Mouse (Mus musculus): ENCODE measurements around the gene Usp30.
A peak's percentile ranks its signal among the peaks of the same experiment; 100 is the strongest.

Gene Usp30

DNA sequence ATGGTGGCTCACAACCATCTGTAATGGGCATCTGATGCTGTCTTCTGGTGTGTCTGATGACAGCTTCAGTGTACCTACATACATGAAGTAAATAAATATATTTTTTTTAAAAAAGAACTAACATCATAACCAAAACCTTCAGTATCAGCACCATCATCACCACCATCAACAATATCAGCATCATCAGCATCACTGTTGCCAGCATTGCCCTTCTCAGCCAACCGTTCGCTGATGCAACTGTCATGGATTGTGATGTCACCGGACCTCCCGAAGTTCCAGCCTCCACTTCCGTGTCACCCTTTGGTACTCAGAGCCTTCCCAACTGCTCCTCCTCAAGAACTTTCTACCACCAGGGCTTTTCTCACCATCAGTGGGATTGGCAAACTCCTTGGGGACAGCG lies at the start of gene Usp30:
Gene Usp30, plus strand, starts transcription at position 301 of the 400 bp plus-strand sequence.
- DNase-seq (ENCODE audit: low read depth): no peak

DNA sequence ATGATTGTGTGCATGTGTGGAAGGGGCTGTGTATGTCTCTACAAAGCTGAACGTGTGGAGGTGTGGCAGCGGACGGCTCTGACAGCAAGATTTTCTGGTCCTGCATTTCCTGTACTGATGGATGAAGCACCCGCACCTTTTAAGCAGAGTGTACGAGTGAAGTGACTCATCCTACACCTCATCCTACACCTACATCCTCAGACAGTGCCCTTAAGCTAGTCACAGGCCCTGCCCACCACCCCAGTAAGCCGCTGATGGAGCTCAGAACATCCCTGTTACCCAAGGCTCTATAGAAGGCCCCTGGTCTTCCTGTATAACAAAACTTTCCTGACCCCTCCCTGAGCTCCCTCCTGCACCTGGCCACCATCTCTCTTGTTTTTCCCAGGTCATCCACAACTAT lies 40.9 kb upstream of the Usp30 start:
- DNase-seq (ENCODE audit: low read depth): no peak

DNA sequence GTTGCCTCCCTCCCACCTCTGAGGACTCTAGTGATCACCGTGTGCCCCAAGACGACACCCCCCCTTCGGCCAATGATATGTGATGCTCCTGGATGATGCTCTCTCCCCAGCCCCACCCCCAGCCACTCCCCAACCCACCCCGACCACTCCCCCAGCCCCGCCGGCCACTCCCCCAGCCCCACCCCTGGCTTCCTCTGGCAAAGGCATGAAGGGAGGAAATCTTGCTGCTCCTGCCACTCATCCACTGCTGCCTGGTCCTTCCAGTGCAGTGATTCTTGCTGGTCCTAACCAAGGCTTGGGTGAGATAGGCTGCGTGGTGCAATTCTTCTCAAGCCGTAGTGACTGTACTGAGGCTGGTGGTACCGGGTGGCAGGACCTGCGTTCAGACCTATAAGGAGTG lies 40.4 kb upstream of the Usp30 start:
- DNase-seq (ENCODE audit: low read depth): no peak

DNA sequence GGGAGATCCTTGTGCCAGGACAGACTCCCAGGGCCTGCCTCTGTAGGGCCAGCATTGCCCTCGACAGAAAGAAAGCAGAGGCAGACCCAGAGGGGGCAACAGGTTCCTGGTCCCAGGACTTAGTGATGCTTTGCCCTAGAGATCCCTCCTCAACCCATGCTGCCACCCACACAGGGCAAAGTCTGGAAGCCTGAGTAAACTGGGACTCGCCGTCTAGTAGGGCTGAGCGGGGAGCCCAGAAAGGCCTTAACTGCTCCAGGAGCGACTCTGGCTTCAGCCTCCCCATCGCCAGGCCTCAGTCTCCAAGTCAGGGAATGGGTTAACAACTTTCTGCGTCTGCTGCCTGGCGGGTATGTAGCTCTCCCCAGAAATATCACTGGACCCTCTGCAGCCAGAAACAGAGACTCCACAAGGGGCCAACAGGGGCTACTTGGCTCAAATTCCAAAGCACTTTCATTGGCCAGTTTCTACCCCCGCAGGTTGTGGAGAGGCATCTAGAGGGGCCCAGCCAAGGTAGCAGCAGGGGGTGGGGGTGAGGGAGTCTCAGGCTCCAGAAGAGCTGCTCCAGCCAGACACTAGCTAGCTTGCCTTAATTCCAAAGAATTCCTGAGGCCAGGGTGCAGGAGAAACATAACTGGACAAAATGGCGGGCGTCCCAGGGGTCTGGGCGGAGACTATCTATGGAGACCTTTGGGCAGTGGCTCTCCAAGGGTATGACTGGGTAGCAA lies 37.9 kb upstream of the Usp30 start:
- no peak for DNase-seq (ENCODE audit: low read depth)

DNA sequence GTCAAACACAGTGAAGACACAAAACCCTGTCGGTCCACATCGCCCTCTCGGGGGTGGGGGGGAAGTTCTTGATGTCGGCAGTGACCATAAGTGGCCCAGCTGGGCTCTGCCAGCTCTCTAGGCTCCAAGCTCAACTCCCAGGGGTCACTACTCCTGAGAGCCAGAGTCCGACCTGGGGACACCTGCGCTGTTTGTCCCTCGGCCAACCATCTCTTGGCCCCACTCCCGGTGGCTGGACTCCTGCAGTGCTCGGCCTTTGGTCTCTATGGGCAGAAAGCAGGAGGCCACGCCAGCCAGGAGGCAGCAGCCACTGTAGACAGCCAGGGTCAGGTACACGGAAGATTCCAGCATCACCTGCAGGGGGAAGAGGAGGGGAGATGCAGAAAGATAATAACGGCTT lies 37.1 kb upstream of the Usp30 start:
- no peak for DNase-seq (ENCODE audit: low read depth)

DNA sequence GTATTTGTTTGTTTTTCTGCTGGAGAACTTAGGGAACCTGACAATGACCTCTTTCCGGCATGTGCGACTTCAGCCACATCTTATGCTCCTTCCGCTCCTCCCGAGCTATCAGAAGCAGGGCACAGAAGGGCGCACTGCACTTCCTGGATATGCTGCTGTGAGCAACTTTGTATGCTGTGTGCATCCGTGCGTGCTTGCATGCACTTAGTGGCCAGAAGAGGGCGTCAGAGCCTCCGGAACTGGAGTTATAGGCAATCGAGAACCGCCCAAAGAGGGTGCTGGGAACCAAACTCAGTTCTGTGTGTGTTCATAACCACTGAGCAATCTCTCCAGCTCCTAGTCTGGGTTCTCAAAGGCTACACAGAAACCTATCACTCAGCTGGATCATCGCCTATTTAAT lies 34.6 kb upstream of the Usp30 start:
- DNase-seq (ENCODE audit: low read depth): no peak

DNA sequence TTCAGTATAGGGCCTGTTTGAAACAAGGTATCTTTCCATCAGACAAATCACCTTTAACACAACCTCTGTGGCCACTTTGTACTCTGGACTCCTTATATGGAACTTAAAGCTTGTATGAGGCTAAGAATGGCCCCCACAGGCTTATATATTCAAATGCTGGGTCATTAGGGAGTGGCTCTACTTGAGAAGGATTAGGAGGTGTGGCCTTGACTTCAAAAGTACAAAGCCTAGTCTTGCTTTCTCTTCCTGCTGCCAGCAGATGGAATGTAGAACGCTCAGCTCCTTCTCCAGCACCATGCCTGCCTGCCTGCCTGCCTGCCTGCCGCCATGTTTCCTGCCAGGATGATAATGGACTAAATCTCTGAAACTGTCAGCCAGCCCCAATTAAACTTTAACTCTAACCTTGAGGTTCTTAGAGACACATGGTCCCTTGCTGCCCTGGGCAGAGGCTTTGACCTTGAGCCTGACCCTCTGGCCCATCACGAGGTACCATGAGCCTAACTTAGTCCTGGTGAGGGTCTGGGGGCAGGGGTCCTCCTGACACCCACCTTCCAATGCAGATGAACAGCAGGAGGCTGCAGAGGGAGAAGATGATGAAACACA lies 33.0 kb upstream of the Usp30 start:
- DNase-seq (ENCODE audit: low read depth): no peak

DNA sequence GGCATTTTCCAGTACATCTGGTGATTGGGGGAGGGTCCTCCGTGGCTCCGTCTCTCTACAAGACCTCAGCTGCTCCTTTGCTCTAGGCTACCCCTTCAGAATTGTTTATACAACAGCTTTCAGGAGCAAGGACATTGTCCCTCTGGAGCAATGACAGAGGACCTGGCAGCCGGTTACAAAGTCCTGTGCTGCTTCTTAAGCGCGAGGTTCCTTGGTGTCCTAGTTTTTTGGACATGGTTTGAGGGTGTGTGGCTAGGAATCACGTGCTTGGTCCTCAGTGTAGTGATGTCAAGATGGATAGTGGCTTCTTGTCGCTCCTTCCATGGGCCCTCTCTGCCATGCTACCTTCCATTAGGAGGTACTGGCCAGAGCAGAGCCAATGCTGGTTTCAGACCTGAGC lies 30.9 kb upstream of the Usp30 start:
- no peak for DNase-seq (ENCODE audit: low read depth)

DNA sequence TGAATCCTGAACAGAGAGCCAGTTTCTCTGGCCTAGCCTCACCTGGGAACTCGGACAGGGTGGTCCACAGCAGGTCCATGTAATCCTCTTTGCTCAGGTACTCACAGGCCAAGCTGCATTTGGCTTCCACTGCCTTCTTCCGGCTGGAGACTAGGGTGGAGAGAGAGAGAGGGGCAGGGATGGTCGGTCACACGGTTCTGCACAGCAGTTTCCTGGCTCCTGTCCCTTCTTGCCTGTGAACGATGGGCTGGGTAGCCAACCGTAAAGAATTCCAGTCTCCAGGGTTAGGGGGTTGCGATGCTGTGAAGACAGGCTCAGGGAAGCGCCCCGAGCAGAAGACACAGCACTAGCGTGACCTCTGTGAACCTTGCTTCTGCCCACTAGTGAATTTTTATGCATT lies 30.1 kb upstream of the Usp30 start:
- no peak for DNase-seq (ENCODE audit: low read depth)

DNA sequence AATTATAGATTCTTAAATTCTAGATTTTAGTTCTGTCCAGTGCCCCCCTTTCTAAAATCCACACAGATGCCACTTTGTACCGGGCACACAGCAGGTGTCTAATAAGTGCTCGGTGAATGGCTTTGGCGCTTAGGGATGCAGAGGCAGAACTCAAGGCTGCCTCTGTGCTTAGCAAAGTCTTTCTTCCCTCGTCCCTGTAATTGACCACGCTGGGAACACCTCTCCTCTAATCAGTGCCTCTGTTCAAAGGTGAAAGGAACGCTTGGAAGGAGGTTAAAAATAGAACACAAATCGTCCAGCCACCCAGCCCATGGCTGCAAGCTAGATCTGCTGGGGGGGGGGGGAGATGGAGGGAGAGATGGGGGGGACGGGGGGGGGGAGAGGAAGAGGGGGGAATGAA lies 24.8 kb upstream of the Usp30 start:
- DNase-seq (ENCODE audit: low read depth): no peak

DNA sequence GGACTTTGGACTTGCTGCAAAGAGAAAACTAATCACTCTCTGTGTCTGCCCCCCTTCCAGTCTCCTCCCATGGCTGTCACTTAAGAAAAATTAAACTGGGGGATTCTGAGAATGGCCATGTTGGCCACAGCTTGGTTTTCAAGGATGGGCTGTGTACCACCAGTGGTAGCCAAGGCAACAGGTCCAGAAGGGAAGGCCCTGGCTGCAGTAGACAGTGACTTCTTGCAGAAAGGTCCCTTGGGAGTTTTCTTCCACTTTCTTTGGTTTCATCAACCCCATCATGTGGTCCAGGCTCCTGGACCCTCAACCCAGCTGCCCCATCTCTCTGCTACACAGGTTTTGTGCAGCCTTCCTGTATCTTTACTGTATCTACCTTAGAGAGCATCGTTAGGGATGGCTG lies 24.4 kb upstream of the Usp30 start:
- no peak for DNase-seq (ENCODE audit: low read depth)

DNA sequence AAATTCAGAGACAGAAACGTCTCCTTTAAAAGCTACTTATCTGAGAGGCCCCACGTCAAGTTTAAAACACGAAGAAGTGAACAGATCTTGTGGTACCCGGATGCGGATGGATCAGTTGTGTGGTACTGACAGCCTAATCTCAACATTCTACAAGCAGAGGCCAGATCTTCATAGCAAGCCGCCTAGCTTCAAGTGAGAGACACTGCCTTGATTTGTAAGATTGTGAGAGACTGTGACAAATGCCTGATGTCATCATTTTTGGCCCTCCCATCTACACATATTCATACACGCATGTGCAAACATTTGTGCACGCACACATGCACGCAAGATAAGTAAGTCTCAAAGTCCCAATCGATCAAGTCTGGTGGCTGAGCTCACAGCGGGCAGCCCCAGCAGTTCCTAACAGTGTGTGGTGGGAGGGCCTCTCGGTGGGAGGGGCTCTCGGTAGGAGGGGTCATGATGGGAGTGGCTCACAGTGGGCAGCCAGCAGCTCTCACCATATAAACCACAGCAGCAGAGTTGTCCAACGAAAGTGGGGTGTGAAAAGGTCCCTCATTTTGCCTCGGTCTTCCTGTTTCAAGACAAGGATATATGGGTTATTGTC lies 23.8 kb upstream of the Usp30 start:
- DNase-seq (ENCODE audit: low read depth): peak; percentile 23

DNA sequence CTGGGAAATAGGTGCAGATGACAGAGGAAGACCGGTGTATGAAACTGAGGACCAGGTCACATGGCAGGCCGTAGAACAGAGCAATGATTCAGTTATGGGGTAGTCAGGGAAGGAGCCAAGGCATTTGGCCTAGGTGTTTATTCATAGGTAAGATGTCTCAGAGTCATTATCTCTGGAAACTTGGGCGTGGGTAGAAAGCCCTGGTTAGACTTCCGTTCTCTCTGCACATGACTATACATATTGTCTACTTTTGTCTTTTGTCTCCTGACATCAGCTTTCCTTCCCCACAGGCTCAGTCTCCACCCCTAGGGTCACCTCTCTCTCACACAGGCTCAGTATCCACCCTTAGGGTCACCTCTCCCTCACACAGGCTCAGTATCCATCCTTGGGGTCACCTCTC lies 21.5 kb upstream of the Usp30 start:
- DNase-seq (ENCODE audit: low read depth): no peak

DNA sequence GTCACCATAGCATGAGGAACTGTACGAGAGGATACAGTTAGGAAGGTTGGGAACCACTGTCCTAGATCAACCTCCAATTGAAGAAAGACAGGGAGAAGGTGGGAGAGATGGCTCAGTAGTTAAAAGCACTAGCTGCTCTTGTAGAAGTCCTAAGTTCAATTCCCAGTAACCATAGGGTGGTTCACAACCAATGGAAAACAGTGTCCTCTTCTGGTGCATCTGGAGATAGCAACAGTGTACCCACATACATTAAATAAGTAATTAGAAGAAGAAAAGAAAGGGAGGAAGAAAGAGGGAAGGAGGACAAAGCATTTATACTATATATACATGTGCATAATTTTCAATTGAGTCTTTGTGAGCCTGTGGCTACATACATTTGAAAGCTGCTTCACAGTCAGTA lies 20.1 kb upstream of the Usp30 start:
- DNase-seq (ENCODE audit: low read depth): peak; percentile 15

DNA sequence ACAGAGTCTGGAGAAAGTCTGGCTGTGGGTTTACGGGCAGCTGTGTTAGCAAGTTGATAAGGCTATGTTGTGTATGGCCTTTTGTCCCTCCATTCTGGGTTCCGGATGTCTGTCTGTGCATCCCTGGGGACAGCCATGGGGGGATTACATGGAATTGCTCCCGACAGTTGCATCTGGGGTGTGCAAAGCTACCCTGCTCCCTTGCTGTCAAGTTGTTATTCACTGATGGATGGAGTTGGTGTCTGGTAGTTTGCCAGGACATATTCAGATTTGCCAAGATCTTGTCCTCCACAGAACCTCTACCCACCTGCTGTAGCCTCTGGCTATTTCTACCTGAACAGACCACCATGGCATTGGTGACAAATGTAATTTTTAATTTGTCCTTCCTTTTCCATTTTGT lies 19.1 kb upstream of the Usp30 start:
- DNase-seq (ENCODE audit: low read depth): no peak

DNA sequence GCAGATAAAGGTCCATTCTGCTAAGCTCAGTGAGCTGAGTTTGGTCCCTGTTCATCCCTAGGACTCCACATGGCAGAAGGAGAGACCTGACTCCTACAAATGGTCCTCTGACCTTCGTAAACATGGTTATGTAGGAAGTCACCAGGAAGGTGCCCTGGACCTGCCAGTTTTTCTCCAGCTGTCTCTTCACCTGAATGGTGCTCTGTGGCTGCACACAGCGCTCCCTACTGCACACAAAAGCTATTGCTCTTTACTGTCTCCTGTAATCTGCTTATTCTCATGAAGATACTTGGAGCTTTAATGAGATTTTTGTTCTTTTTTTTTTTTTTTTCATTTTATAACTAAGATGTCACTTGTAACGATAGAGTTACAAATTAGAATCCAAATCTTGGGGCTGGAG lies 18.7 kb upstream of the Usp30 start:
- DNase-seq (ENCODE audit: low read depth): no peak

DNA sequence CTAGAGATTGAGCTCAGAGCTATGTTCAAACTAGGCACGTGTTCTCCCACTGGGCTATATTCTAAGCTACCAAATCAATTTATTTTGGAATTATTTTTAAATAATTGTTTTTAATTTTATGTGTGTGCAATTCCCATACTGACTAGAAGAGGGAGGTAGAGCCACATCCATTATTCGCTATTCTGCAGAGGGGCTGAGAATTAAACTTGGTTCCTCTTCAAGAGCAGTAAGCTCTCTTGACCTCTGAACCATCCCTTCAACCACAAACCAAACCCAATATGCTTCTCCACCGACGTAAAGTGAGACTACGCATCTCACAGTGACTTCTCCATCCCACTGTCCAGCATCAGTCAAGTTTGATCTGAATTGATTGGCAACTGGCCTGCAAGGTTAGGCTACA lies 18.1 kb upstream of the Usp30 start:
- DNase-seq (ENCODE audit: low read depth): no peak

DNA sequence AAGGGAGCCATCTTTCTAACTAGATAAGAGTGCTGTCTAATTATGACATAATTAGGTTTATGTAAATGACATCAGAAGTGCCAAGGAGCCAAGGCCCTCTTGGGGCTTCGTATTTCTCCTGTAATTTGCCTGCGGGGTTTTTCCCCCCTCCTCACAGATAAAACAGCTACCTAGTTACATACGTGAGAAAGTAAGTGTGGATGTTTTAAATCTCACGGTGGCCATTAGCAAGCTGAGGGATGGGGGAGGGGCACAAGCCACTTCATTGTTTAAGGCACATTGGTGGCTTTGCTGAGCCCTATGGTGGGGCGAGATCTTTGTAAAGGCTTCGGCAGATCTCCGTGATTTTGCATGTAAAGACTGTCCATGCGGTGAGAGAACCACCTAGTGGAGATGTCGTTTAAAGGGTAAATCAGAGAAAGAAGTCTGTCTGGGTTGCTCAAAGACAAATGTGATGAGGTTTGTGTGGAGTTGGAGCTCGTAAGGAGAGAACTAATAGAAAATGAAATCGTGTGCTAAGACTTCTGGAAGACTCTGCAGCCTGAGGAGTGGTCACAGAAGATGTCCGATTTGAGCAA lies 16.4 kb upstream of the Usp30 start:
- no peak for DNase-seq (ENCODE audit: low read depth)

DNA sequence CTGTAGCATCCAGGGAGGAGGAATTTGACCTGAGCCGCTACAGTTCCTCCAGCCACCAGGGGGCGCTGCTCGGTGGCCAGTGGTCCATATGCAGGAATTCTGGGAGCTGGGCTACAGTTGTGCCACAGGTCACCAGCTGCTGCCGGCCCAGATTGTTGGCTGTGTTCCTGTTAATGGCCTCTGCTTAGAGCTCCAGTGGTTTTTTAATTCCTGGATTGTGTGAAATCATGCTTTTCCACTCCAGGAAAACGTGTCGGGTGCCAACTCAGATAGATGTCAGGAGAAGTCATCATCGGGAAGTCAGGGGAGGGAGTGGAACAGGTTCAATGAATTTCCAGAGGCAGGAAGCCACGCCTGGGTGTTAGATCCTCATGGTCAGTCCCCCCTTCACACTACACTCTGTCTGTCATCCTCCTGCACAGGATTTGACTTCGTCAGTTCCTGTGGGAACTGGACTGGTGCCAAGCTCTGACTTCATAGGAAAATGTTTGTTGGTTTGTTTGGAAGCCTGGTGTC lies 13.0 kb upstream of the Usp30 start:
- peak; percentile 29 for DNase-seq (ENCODE audit: low read depth)

DNA sequence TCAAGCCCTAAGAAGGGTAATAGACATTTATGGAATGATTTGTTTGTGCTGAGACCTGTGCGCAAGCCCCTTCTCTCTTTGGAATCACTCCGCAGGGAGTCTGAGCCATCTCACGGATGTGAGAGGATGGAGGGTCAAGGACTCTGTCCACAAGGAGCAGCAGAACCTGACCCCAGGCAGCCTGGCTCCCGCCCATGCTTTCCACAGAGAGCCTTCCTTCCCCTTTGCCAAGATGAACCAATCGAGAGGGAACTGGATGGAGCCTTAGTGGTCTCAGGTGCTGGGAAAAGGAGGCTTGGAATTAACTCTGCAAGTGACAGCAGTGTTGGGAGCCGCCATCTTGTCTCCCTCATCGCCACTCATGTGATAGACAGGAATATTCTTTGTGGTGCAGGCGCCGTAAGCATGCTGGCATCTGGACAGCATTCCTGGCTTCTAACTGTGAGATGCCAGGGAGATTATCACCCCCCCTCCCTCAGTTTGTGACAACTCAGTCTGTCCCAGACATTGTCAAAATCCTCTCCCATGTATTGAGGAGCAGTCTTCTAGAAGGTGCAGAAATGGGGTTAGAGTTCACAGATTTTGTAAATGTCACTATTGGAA lies 8.0 kb upstream of the Usp30 start:
- no peak for DNase-seq (ENCODE audit: low read depth)

DNA sequence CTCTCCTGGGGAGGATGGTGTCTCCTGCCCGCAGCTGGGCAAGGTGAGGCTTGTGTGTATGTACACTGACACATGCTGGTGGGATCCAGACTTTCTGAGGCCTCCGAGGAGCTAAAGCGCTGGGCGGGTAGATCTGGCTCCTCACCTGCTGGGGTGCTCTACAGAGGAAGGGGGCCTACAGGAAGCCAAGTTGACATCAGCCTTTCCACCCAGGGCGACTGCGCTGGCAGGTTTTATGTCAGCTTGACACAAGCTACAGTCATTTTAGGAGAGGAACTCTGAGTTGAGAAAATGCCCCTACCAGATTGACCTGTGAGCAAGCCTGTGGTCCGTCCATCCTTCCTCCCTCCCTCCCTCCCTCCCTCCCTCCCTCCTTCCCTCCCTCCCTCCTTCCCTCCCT lies 3.6 kb upstream of the Usp30 start:
- no peak for DNase-seq (ENCODE audit: low read depth)

DNA sequence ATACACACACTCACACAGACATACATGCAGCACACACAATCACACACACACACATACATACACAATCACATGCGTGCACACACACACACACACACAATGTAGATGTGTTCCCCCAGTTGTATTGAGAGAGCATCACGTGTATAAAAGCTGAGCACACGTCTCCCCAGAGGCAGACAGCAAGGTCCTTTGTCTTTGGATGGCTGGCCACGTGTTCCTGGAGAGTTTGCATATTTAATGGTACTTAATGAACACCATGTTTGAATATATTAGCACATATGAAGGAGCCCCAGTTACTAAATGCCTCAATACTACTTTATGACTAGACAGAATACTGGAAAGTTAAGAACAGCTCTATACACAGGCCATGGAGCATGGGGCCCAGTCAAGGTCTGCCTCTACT lies 1.3 kb upstream of the Usp30 start:
- DNase-seq (ENCODE audit: low read depth): no peak

DNA sequence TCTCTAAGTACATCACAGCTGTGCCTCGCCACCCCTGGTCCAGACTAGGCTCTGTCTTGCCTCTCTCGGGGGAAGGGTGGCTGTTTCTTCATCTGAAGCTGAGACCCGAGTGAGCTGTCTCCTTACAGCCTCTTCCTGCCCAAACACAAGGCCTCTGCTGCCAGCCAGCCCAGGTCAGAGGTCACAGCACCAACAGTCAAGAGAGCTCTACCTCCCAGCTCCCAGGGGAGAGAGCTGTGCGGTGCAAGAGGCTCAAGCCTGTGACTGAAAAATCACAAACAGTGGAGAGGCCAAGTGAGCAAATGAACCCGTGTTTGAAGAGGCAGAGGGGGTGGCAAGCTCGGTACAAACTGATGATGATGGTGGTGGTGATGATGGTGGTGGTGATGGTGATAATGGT lies 1.3 kb downstream of the Usp30 start:
- no peak for DNase-seq (ENCODE audit: low read depth)

Data from c-Kit-positive CD71-positive TER-119-negative erythroid progenitor cells, embryonic 14.5 days (primary cell).